Mouse (Mus musculus) bone marrow macrophage, adult 2 months (primary cell): ENCODE results near the gene Cobl. TPM values are rescaled to one million over a fixed set of nuclear protein-coding genes. Genes with fewer than 3 reads are reported as not detected.

Experiments used
- H3K27ac ChIP-seq: 2 replicates; pipeline ENCODE4 v1.5.1; 2012; ENCODE audit warnings: low read depth, low read length; ENCODE audit not compliant: insufficient read depth
- H3K4me1 ChIP-seq: 2 replicates; pipeline ENCODE4 v1.6.1; 2012; ENCODE audit warnings: low read length; ENCODE audit not compliant: control insufficient read depth, insufficient read depth
- H3K4me3 ChIP-seq: 2 replicates; pipeline ENCODE4 v1.5.1; 2012; ENCODE audit warnings: mild to moderate bottlenecking, low read length, moderate library complexity; ENCODE audit not compliant: insufficient read depth
- CTCF ChIP-seq: IDR thresholded peaks from 2 replicates; pipeline ENCODE4 v1.5.1; 2012; ENCODE audit warnings: low read depth, mild to moderate bottlenecking, low read length, moderate library complexity
- POLR2A ChIP-seq: IDR thresholded peaks from 2 replicates; pipeline ENCODE4 v1.6.1; 2012; ENCODE audit warnings: mild to moderate bottlenecking, low read depth, low read length, borderline replicate concordance
- polyA plus RNA-seq: library from polyadenylated mRNA; stranded (reverse); fragments of >200 nt; gene quantifications from 2 replicates; pipeline ENCODE4 v1.2.4, GENCODE M21; 2012; ENCODE audit not compliant: missing spikeins, insufficient read depth, insufficient read length

The Cobl gene
- polyA plus RNA-seq, 1 experiment, result not detected

DNA sequence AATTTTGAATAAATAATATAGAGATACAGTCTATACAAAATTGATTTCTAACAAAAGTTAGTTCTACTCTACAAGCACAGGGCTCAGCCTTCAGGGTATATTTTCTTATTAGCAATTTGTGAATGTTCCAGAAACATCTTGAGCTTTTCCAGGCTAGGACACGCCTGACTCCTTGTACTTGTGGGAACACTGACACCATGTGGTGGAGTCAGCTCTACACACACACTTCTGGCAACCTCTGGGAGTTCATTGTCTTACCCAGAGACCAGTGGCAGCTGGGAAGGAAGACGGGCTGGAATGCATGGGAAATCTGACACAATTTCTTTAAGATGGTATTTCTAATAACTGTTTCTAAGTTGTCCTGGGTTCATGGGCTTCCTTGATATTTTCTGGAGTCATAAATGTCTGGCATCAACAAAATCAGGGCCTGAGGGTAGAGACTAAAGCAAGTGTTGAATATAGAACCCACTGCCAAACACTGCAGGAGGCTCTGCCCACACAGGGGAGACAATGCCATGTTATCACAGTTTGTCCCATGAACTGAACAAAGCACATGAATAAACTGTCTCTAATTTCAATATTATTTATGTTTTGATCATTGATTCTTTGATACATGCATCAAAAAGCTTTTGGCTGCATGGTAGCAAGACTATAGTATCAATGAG lies 105.3 kb downstream of the Cobl start:
- no peak overlapping the region for H3K27ac ChIP-seq
- TF ChIP-seq POLR2A (no peak), CTCF (no peak)
- H3K4me1 ChIP-seq, result no peaks in the 10 kb centered on the region
- no peak overlapping the region for H3K4me3 ChIP-seq

DNA sequence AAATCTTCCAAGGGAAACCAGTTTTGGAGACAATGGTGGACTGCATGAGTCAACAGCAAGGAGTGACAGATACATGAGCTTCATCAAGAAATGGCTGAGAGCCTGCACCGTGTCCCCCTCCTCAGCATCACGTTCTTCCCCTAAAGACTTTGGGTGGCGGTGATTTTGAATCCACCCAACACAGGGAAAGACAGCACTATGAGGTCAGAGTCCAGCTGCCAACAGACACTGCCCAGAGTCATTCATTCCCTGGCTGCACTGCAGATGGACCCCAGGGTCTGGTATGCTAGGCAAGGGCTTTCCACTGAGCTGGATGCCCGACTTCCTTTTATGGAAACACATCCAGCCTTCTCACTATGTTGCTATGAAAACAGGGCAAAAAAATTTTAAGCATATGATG lies 106.2 kb downstream of the Cobl start:
- no peak overlapping the region for H3K4me3 ChIP-seq
- H3K4me1 ChIP-seq, result no peaks in the 10 kb centered on the region
- no peak overlapping the region for H3K27ac ChIP-seq
- TF ChIP-seq POLR2A (no peak), CTCF (no peak)

DNA sequence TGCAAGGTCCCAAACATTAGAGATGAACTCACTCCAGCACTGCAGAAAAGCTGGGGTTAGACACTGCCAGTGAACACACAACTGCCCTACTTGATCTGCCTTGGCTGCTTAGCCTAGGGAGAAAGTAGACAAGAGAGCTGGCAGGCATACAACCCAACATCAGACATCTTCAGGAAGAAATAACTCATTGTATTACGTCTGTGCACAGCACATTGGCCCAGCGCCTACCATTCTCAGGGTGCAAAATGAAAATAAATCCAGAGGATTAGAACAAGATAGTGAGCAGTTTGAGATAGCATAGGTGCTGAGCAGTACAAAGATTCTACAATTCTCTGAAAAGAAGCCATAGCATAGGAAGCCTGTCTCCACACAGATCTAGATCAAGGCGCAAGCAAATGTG lies 109.1 kb downstream of the Cobl start:
- TF ChIP-seq POLR2A (no peak), CTCF (no peak)
- Histone ChIP-seq H3K4me3 (no peak overlapping the region), H3K4me1 (no peaks in the 10 kb centered on the region), H3K27ac (no peak overlapping the region)

DNA sequence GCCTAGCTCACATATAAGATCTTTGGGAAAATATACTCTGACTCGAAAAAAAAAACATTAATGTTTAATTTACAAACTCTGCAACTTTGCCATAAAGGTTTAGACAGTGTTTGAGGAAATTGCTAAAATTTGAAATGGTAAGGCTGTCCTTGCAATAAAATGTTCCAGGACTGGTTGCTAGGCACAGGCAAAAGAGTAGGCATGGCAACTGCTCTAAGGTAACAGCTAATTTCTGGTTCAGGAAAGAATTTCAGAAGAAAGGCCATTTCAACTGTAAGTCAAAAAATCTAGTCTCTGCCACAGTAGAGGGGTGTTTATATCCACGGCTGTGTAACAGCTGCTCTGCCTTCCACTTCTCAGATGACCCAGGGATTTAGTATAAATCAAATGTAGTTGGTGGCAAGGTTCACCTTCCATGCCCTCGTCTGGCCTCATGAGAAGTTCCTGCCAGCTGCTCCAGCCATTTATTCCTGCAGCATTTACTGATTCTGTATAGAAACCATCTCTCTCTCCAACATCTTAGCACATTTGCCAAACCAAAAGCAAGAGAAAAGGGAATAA lies 113.7 kb downstream of the Cobl start:
- H3K4me3 ChIP-seq, result no peak overlapping the region
- no peak for TF ChIP-seq CTCF
- TF ChIP-seq POLR2A, result no peak
- H3K27ac ChIP-seq, result no peak overlapping the region

DNA sequence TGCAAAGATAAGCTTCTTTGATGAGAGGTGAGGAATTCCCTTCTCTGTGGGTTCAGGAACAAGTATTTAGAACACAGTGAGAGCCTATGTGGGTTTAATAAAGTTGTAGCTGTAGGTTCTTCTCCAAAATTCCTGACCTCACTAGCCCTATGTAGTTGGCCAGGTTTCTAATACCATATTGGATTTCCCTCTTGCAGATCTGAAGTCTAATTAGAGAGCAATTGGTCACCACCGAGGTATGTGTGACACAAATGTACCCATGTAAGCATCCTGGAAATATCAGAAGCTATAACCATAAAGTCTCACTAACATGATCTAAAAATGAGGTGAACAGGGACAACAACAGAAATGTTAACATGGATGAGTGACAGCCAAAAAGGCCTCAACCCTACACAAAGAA lies 114.7 kb downstream of the Cobl start:
- TF ChIP-seq CTCF (no peak), POLR2A (no peak)
- Histone ChIP-seq H3K27ac (no peak overlapping the region), H3K4me3 (no peak overlapping the region), H3K4me1 (no peaks in the 10 kb centered on the region)

More for the DNA sequence above, 113.7 kb downstream of the Cobl start:
- no peaks in the 10 kb centered on the region for H3K4me1 ChIP-seq

DNA sequence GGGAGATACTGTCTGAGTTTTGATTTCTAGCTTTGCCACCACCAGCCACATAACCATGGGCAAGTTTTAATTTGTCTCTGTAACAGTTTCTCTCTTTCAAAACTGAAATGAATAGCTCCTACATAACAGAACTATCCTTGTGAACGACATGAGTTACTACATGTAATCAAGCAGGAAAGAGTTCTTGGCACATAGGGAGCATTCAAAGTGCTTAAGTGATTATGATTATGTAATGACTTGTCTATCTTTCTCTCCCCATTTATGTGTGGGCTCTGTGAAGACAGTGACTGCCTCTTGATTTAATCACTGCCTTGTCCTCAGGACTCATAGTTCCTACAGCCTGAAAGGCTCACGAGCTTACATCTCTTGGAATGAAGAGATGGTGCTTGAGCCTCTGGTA lies 118.3 kb downstream of the Cobl start:
- no peak for TF ChIP-seq CTCF
- TF ChIP-seq POLR2A, result no peak
- Histone ChIP-seq H3K4me1 (no peaks in the 10 kb centered on the region), H3K4me3 (no peak overlapping the region), H3K27ac (no peak overlapping the region)

DNA sequence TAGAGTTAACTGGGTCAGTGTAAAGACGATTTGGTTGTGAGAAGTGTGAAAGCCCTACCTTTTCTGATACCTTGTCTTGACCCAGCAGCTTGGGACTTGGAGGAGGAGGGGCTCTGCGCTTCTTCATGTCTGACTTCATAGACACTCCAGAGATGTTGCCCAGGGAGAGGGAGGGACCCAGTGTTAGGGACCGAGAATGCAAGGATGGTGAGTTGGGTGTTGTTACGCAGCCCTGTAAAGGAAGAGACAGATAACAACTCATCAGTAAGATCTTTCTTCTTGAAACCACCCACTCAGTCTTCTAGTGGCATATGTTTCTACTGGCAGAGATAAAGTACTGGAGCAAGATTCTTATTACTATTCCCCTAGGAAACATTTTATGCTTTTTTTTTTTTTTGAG lies 121.1 kb downstream of the Cobl start:
- Histone ChIP-seq H3K4me1 (no peaks in the 10 kb centered on the region), H3K4me3 (no peak overlapping the region), H3K27ac (no peak overlapping the region)
- no peak for TF ChIP-seq POLR2A
- TF ChIP-seq CTCF, result no peak

DNA sequence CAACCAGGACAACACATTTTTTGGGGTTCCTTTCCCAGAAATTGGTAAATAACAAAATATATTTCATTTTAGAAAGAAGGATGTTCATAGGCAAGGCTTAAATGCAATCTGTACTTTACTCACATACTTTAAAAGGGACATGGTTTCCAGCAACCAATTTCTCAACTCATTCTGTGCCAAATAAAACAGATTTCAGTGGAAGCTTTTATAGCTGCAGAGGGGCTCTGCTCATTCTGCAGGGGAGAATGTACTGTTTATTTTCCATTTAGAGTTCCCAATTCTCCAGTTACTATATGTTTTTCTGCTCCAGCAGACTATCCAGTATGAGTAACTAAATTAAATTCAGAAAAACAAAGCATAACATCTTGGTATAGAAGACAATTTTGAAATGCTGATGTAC lies 124.1 kb downstream of the Cobl start:
- H3K27ac ChIP-seq, result no peak overlapping the region
- H3K4me3 ChIP-seq, result no peak overlapping the region
- no peaks in the 10 kb centered on the region for H3K4me1 ChIP-seq
- TF ChIP-seq CTCF, result no peak
- no peak for TF ChIP-seq POLR2A

DNA sequence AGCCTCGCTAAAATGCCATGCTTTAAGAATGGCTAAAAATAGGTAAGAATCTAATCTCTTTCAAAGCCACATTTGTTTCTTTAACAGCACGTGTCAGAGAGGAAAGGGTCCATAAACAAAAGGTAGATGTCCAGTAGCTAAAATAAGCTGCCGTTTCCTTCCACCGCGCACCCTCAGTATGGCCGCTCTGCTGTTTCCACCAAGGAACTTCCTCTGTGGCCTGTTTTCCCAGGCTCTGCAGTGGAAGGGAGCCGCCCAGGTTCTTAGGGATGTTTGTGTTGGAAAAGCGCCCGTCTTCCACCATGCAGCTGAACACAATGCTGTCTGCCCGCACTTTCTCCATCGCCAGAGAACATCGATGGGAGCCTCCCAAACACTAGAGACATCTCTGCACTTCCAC lies 128.6 kb downstream of the Cobl start:
- Histone ChIP-seq H3K27ac (no peak overlapping the region), H3K4me1 (no peaks in the 10 kb centered on the region), H3K4me3 (no peak overlapping the region)
- no peak for TF ChIP-seq CTCF
- no peak for TF ChIP-seq POLR2A

DNA sequence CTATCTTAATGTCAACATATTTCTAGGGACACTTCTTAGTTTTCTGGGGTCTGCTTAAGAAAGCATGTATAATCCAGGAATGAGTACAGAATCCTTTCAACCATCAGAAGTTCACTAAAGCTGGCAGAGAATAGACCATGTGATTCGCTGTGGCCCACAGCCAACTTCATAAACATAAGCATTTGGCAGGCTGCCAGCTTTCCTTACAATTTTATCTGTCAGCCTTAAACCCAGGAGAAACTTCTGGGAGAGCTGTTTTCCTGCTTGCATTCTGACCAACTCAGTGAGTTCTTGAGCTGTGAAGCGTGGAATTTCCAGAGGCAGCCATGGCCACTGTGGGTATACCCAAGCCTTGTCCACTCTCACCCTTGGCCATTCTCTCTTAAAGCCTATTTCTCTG lies 132.8 kb downstream of the Cobl start:
- TF ChIP-seq CTCF (no peak), POLR2A (no peak)
- Histone ChIP-seq H3K27ac (no peak overlapping the region), H3K4me3 (no peak overlapping the region), H3K4me1 (no peaks in the 10 kb centered on the region)

DNA sequence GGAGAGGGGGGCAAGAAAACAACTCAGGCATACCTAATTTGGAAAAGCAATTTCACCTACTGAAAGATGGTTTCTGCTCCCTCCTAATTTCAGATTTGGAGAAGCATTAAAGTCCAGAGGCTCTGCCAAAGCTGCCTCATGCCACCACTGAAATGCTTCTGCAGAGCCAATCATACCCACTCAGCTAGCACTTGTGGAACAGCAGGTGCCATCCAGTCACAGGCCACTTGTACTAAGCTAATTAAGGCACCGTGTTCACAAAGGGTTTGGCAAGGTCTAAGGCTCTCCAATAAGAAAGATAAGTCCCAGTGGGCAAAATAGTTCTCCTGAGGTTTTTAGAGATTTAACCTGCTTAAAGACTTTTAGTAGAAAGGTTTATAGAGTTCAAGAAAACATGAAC lies 143.3 kb downstream of the Cobl start:
- no peaks in the 10 kb centered on the region for H3K4me1 ChIP-seq
- TF ChIP-seq CTCF (no peak), POLR2A (no peak)
- H3K4me3 ChIP-seq, result no peak overlapping the region
- H3K27ac ChIP-seq, result no peak overlapping the region
